Mouse (Mus musculus): ENCODE results near the gene Shq1. TPM values are rescaled to one million over a fixed set of nuclear protein-coding genes. Genes with fewer than 3 reads are reported as not detected.

The Shq1 gene
- polyA plus RNA-seq, 1 experiment, result 5.8 TPM

- Histone ChIP-seq H3K27ac (ENCODE audit: control insufficient read depth, insufficient read depth, low read depth, low read length) (no peak overlapping the region), H3K27me3 (ENCODE audit: control insufficient read depth, insufficient read depth, low read length) (no peaks in the 10 kb centered on the region), H3K4me1 (ENCODE audit: control insufficient read depth, insufficient read depth, low read length) (peaks cover 10% of the 10 kb centered on the region), H3K36me3 (ENCODE audit: control insufficient read depth, insufficient read depth, low read length) (no peaks in the 10 kb centered on the region), H3K4me3 (ENCODE audit: control insufficient read depth, low read depth, low read length) (peak overlapping the region; percentile 83)
- TF ChIP-seq POLR2A (IDR thresholded peaks at IDR 0.05; ENCODE audit: control insufficient read depth, low read depth, low read length) (no peak), CTCF (IDR thresholded peaks at IDR 0.05; ENCODE audit: control insufficient read depth, insufficient read depth, insufficient replicate concordance, low read depth, low read length) (no peak)
Observed at GRCm38 (mm10) chr6:100563552-100564341, 107.2 kb downstream of the Shq1 start.

DNA sequence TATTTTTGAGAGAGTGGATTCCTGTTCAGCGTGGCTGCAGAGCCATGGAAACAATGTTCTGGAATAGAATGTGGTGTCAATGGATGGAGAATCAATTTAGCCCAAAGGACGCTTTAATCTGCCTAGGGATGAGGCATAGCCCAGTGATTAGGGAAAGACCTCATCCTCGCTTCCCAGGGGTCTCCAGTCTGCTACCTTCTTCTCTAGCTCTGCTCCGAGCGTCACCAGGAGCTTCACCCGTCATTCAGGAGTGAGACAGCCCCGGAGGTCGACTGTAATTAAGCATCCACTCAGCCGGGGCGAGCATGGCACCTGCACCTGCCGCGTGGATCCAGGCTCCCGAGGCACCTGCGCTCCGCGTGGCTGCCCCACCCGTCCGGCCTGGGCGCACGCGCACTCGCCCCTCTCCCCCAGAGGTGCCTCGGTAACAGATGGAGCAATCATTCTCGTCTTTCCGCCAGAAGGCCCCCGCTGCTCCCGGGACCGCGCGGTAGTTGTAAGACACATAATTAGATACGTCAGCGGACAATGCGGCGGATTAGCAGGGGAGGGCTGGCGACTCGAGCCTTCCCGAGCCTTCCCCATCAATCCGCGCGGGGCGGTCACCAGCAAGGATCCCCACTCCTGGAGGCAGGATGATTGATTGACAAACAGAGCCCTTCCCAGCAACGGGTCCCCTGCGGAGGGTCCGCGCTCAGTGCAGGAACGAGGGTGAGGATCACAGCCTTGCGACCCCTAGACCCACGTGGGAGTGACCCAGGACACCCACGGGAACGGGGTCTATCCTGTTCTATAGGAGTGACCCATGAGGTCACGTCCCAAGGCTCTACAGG, 108.0 kb downstream of the Shq1 start:
- Histone ChIP-seq H3K27ac (ENCODE audit: control insufficient read depth, insufficient read depth, low read depth, low read length) (no peak overlapping the region), H3K36me3 (ENCODE audit: control insufficient read depth, insufficient read depth, low read length) (no peaks in the 10 kb centered on the region), H3K27me3 (ENCODE audit: control insufficient read depth, insufficient read depth, low read length) (no peaks in the 10 kb centered on the region)

DNA sequence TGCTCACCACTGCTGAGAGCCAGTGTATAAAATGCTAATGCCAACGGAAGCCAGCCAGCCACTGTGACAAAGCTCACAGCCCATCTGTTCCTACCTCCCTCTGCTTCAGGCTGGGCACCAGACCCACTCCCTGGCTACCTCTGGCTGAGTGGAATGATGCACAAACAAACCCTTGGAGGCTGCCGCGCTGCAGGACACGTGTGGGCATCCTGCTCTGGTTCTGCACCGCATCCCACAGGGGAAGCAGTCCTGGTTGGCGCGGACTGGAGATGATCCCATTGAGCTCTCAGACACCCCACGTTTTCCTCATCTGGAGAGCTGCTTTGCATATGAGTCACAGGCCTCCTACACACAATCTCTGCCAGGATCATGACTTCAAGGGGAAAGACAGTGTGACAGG, 112.9 kb downstream of the Shq1 start:
- Histone ChIP-seq H3K27me3 (ENCODE audit: control insufficient read depth, insufficient read depth, low read length) (no peaks in the 10 kb centered on the region), H3K4me3 (ENCODE audit: control insufficient read depth, low read depth, low read length) (no peak overlapping the region), H3K36me3 (ENCODE audit: control insufficient read depth, insufficient read depth, low read length) (no peaks in the 10 kb centered on the region), H3K27ac (ENCODE audit: control insufficient read depth, insufficient read depth, low read depth, low read length) (no peak overlapping the region), H3K4me1 (ENCODE audit: control insufficient read depth, insufficient read depth, low read length) (peaks cover 4% of the 10 kb centered on the region)
- TF ChIP-seq POLR2A (IDR thresholded peaks at IDR 0.05; ENCODE audit: control insufficient read depth, low read depth, low read length), result no peak
- TF ChIP-seq CTCF (IDR thresholded peaks at IDR 0.05; ENCODE audit: control insufficient read depth, insufficient read depth, insufficient replicate concordance, low read depth, low read length), result no peak

More for the DNA sequence above, 108.0 kb downstream of the Shq1 start:
- H3K4me1 ChIP-seq (ENCODE audit: control insufficient read depth, insufficient read depth, low read length), result peaks cover 10% of the 10 kb centered on the region
- peak overlapping the region; percentile 83 for H3K4me3 ChIP-seq (ENCODE audit: control insufficient read depth, low read depth, low read length)
- TF ChIP-seq POLR2A (IDR thresholded peaks at IDR 0.05; ENCODE audit: control insufficient read depth, low read depth, low read length) (no peak), CTCF (IDR thresholded peaks at IDR 0.05; ENCODE audit: control insufficient read depth, insufficient read depth, insufficient replicate concordance, low read depth, low read length) (no peak)

DNA sequence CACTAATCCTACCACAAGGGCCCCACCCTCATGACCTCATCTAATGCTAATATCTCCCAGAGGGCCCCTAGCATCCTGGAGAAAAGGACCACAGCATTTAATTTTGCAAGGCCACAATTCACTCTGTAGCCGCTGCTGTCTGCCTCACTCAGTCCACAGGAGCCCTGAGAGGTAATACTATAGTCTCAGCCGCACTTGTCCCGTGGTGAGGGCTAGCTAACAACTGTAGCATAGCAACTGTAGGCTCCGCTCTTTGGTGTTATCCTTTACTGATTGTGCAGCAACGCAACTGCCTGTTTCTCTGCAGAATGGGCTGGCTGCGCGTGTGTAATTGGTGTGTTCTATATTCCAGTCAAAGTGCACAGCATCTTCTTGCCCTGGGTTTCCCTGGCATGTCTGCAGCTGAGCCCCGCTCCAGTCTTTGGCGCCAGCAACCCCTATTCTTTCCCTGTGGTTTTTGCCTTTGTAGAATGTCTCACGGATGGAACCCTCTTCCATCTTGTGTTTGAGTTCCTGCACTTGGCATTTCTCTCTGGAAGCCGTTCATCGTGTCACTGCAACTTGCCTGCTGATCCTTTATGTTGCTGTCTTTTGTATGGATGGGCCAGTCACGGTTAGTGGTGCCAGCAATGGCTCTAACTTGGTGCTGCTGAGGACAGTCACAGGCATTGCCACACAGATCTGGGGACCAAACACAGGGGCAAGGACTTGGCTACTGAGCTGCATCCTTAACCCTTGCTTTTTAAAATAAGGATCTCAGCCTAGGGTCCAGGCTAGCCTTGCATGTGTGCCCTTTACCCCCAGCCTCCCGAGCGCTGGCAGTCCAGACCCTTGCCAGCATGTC, 128.6 kb downstream of the Shq1 start:
- H3K27me3 ChIP-seq (ENCODE audit: control insufficient read depth, insufficient read depth, low read length), result no peaks in the 10 kb centered on the region
- H3K27ac ChIP-seq (ENCODE audit: control insufficient read depth, insufficient read depth, low read depth, low read length), result no peak overlapping the region
- no peak overlapping the region for H3K4me3 ChIP-seq (ENCODE audit: control insufficient read depth, low read depth, low read length)
- TF ChIP-seq POLR2A (IDR thresholded peaks at IDR 0.05; ENCODE audit: control insufficient read depth, low read depth, low read length), result no peak
- no peak for TF ChIP-seq CTCF (IDR thresholded peaks at IDR 0.05; ENCODE audit: control insufficient read depth, insufficient read depth, insufficient replicate concordance, low read depth, low read length)
- H3K4me1 ChIP-seq (ENCODE audit: control insufficient read depth, insufficient read depth, low read length), result no peaks in the 10 kb centered on the region
- H3K36me3 ChIP-seq (ENCODE audit: control insufficient read depth, insufficient read depth, low read length), result no peaks in the 10 kb centered on the region

DNA sequence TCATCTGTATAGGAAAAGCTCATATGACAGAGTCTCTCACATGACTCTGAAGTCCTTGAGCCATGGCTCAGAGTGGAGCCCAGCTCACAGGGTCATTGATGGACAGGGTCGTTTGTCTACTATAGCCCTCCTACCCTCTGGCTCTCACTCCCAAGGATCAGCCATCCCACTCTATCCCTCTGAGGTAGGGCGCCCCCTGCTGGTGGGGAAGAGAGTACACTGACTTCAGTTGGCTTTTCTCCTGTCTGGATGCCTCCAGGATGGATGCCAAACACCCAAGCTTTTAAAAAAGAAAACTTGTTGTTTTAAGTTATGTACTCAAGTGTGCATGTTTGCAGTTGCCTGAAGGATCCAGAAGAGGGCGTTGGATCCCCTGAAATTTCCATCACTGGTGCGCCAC, 131.3 kb downstream of the Shq1 start:
- Histone ChIP-seq H3K27ac (ENCODE audit: control insufficient read depth, insufficient read depth, low read depth, low read length) (no peak overlapping the region), H3K36me3 (ENCODE audit: control insufficient read depth, insufficient read depth, low read length) (no peaks in the 10 kb centered on the region), H3K27me3 (ENCODE audit: control insufficient read depth, insufficient read depth, low read length) (no peaks in the 10 kb centered on the region), H3K4me1 (ENCODE audit: control insufficient read depth, insufficient read depth, low read length) (no peaks in the 10 kb centered on the region), H3K4me3 (ENCODE audit: control insufficient read depth, low read depth, low read length) (no peak overlapping the region)
- TF ChIP-seq POLR2A (IDR thresholded peaks at IDR 0.05; ENCODE audit: control insufficient read depth, low read depth, low read length) (no peak), CTCF (IDR thresholded peaks at IDR 0.05; ENCODE audit: control insufficient read depth, insufficient read depth, insufficient replicate concordance, low read depth, low read length) (peak; percentile 73; the same call in 1 of the 2 replicates)

DNA sequence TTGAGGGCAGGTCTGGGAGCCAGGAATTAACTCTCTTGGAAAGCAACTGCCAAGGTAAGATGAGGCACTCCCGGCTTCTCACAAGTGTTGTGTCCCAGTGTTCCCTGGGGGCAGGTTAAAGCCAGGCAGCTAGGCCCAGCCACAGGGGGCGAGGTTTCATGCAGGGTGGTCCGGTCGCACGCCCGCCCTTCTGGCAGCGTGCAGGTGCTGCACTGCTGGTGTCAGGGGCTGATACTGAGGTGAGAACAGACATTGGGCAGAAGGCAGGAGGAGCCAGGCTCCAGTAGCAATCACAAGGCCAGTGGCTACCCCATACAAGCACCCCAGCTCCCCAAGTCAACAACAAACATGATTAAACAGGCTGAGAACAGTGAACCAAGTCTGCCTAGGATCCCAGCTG, 132.4 kb downstream of the Shq1 start:
- Histone ChIP-seq H3K27me3 (ENCODE audit: control insufficient read depth, insufficient read depth, low read length) (no peaks in the 10 kb centered on the region), H3K27ac (ENCODE audit: control insufficient read depth, insufficient read depth, low read depth, low read length) (no peak overlapping the region), H3K4me3 (ENCODE audit: control insufficient read depth, low read depth, low read length) (no peak overlapping the region), H3K4me1 (ENCODE audit: control insufficient read depth, insufficient read depth, low read length) (no peaks in the 10 kb centered on the region), H3K36me3 (ENCODE audit: control insufficient read depth, insufficient read depth, low read length) (no peaks in the 10 kb centered on the region)
- no peak for TF ChIP-seq POLR2A (IDR thresholded peaks at IDR 0.05; ENCODE audit: control insufficient read depth, low read depth, low read length)
- TF ChIP-seq CTCF (IDR thresholded peaks at IDR 0.05; ENCODE audit: control insufficient read depth, insufficient read depth, insufficient replicate concordance, low read depth, low read length), result no peak

Data from testis, adult 2 months (tissue).